Mouse (Mus musculus) granulocyte monocyte progenitor cell, adult 5-6 weeks (primary cell): ENCODE results near the gene Pknox1. TPM values are rescaled to one million over a fixed set of nuclear protein-coding genes. Genes with fewer than 3 reads are reported as not detected.

Source experiments
- ATAC-seq: replicated peaks from 2 replicates; pipeline ENCODE4 v1.8.0; 2016; ENCODE audit warnings: mild to moderate bottlenecking, moderate TSS enrichment, inconsistent platforms; ENCODE audit not compliant: poor library complexity, severe bottlenecking
- total RNA-seq, 2 experiments: library from RNA; stranded (forward) in 1 of 2; stranded (reverse) in 1 of 2; fragments of 200-712, 200-1000 nt in 1 of 2; fragments of >200 nt in 1 of 2; fragmentation: Nextera tagmentation in 1 of 2; gene quantifications; 2 replicates each; pipeline ENCODE4 v1.2.3; 2014 to 2017

Gene Pknox1
- total RNA-seq, 2 experiments from 2014 or later = 19.0 to 30.7 TPM

DNA sequence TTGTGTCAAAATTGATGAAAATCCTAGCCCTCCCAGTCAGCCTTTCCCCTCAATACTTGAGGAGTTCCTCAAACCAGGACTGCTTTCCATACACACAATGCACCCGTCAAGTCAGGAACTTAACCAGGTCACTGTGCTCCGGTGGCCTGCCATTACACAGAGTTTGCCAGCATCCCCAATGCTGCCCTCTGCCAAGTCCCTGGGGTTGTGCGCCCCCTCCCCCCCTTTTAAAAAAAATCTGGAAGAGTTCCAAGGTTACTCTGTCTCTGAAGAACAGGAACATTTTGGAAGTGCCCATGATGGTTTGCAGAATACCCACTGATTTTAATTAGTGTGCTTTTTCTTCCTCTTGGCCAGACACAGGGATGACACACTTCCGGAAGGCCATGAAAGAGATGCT, 75.1 kb downstream of the Pknox1 start:
- ATAC-seq = no peak

DNA sequence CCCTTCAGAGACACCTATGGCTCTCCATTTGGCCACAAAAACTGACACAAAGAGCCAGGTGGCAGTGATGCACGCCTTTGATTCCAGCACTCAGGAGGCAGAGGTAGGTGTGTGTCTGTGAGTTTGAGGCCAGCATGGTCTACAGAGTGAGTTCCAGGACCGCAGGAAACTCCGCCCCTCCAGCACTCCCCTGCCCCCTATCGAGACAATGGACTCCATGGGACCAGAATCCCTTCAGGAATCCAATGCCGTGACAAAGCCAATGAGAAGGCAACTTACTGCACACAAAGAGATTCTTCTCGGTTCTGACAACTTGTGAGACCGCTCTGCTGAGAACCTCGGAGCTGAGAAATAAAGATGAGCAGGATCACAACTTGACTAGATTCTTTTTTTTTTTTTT, 77.8 kb downstream of the Pknox1 start:
- ATAC-seq = no peak

GRCm38 (mm10) chr17:31642913-31643312, 78.4 kb downstream of the Pknox1 start:
- ATAC-seq = no peak

- no peak for ATAC-seq
These were observed 81.9 kb downstream of the Pknox1 start for GRCm38 (mm10) chr17:31646199-31647002.

DNA sequence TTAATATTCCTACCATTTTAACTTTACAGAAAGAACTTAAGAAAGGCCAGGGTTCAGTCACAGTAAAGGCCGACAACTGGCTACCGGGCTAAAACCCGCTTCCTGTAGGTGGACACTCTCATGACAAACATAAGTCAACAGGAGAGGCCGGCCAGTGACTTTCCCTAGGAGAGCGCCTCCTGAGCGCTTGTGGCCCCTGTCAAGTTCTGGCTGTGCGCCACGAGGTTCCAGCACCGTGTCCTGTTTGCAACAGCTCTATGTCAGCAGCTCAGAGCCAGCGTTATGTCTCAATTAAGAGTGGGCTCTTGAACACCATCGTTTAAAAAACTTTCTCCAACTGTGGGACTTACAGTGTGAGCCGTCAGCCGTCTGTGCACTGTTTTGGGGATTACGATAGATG, 87.6 kb downstream of the Pknox1 start:
- ATAC-seq = no peak

- no peak for ATAC-seq
These were observed 88.7 kb downstream of the Pknox1 start for GRCm38 (mm10) chr17:31653277-31653676.

GRCm38 (mm10) chr17:31655366-31655765, 90.8 kb downstream of the Pknox1 start:
- no peak for ATAC-seq

DNA sequence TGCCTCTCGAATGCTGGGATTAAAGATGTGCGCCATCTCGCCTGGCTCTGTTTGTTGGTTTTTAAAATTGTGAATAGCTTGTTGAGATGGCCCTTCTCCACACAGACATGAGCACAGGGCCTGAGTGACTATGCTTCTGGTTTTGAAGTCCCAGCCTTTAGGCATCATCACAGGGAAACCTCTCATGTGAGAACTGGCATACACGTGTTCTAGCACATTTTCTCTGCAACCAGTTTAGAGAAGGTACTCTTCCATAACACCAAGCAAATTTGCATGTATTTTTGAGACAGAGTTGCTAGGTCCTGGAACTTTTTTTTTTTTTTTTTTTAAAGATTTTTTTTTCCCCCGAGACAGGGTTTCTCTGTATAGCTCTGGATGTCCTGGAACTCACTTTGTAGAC, 92.1 kb downstream of the Pknox1 start:
- no peak for ATAC-seq

Other genes starting within 250 kb of the Pknox1 start
- gene Pde9a, start 178.5 kb upstream of the Pknox1 start, total RNA-seq (2014; fragmentation: Nextera tagmentation) = 1.4 TPM in 1 of 2 replicates, not detected in the other
- gene Pde9a, start 178.5 kb upstream of the Pknox1 start, total RNA-seq (2017) = not detected in 2 replicates
- 14.6 and 31.9 TPM in 2 replicates for gene Wdr4, start 44.8 kb upstream of the Pknox1 start, total RNA-seq (2014; fragmentation: Nextera tagmentation)
- gene Wdr4, start 44.8 kb upstream of the Pknox1 start, total RNA-seq (2017) = 17.0 and 20.8 TPM in 2 replicates
- 195 and 260 TPM in 2 replicates for gene Ndufv3, start 44.6 kb upstream of the Pknox1 start, total RNA-seq (2014; fragmentation: Nextera tagmentation)
- 207 and 212 TPM in 2 replicates for gene Ndufv3, start 44.6 kb upstream of the Pknox1 start, total RNA-seq (2017)
- gene Cbs, start 72.5 kb downstream of the Pknox1 start, total RNA-seq (2014; fragmentation: Nextera tagmentation) = 0.28 and 4.8 TPM in 2 replicates
- gene Cbs, start 72.5 kb downstream of the Pknox1 start, total RNA-seq (2017) = 0.57 and 0.99 TPM in 2 replicates
- gene U2af1, start 94.2 kb downstream of the Pknox1 start, total RNA-seq (2014; fragmentation: Nextera tagmentation) = 116 and 155 TPM in 2 replicates
- 250 and 287 TPM in 2 replicates for gene U2af1, start 94.2 kb downstream of the Pknox1 start, total RNA-seq (2017)
- not detected in 2 replicates for gene Cryaa, start 113.1 kb downstream of the Pknox1 start, total RNA-seq (2014; fragmentation: Nextera tagmentation)
- gene Cryaa, start 113.1 kb downstream of the Pknox1 start, total RNA-seq (2017) = not detected in 2 replicates